Mouse (Mus musculus) olfactory bulb, adult 2 months (tissue): Measurements from ENCODE around the gene Plcb3.
"Not testable (repeated sequence)": the region's sequence is repeated elsewhere in the genome, so short reads cannot be mapped to it uniquely, and the experiment has no call there.

Source experiments
- CTCF ChIP-seq: fragments of 200-500 bp; IDR thresholded peaks from 2 replicates; pipeline ENCODE4 v1.5.1; 2012; ENCODE audit warnings: low read depth, mild to moderate bottlenecking, low read length, moderate library complexity; ENCODE audit not compliant: insufficient read depth
- POLR2A ChIP-seq: fragments of 200-500 bp; IDR thresholded peaks from 2 replicates; pipeline ENCODE4 v1.6.1; 2012; ENCODE audit warnings: mild to moderate bottlenecking, low read depth, low read length, moderate library complexity; ENCODE audit not compliant: insufficient read depth

GRCm38 (mm10) chr19:6991166-6991565, 14.9 kb upstream of the Plcb3 start:
- not testable (repeated sequence) for TF ChIP-seq CTCF, POLR2A
